Mouse (Mus musculus) layer of hippocampus, postnatal 36 days (tissue): ENCODE data around the gene Tns1. TPM values are rescaled to one million over a fixed set of nuclear protein-coding genes. Genes with fewer than 3 reads are reported as not detected.
A peak's percentile ranks its signal among the peaks of the same experiment; 100 is the strongest.

Experiments
- DNase-seq, 2 experiments: peaks; one replicate each; pipeline ENCODE4 v3.0.0; 2022
- total RNA-seq, 2 experiments: library from RNA; stranded (reverse); gene quantifications; 2 replicates each; pipeline ENCODE4 v1.2.3; 2021

The Tns1 gene
- total RNA-seq, 2 experiments from 2014 or later: 34.5 to 48.6 TPM

- DNase-seq: peak in 1 of 2 experiments; percentile 52
Observed at GRCm38 (mm10) chr1:74121821-74122576, 2.2 kb downstream of the Tns1 start.

DNA sequence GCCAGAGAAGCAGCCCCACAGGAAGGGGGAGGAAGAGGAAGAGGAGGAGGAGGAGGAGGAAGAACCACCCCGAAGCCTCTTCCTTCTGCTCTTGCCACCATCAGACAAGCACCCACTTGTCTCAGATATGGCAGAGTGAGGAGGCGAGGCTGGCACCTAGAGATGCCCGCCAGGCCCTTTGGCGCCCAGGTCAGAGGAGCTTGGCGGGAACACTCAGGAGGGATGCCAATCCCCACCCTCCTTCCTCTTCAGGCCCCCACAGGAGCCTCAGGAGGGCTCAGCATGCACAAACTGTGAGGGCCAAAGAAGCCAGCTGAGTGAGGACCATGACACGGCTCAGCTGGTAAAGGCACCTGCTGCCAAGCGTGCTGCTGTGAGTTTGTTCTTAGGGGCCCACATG lies 3.1 kb downstream of the Tns1 start:
- DNase-seq: no peak

DNA sequence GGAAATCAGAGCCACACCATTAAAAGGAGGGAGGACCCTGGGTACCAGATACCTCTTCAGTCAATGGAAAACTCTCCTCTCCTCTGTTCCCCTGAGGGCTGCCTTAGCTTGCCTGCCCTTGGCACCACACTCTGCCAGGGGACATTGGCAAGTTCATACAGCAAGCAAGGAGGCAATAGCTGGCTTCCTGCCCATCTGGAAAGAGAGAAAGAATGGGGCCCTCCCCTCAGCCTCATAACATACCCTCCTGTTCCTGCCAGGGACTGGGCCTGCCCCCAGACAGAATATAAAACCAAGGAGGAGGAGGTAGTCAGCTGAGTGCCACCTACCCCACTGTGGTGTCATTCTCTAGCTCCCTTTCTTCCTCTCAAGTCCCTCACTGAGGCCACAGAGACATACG lies 5.1 kb downstream of the Tns1 start:
- no peak for DNase-seq

GRCm38 (mm10) chr1:74117876-74118275 lies 6.4 kb downstream of the Tns1 start:
- no peak for DNase-seq

DNA sequence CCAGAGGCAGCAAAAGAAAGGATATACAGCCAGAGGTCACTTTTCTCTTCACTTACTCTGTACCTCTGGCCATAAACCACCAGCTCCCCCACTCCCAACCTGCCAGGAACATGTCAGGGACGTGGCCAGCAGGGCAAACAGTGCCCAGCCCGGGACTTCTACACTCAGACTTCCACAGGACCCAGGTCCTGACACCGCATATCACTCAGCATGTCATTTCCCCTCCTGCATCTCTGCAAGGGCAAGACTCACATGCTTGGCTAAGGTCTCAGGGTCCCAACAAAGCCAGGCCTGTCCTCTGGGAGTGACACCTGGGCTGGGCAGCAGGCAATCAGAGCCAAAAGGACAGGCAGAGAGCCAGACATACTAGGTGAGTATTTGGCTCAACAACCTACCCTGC lies 11.2 kb downstream of the Tns1 start:
- no peak for DNase-seq

DNA sequence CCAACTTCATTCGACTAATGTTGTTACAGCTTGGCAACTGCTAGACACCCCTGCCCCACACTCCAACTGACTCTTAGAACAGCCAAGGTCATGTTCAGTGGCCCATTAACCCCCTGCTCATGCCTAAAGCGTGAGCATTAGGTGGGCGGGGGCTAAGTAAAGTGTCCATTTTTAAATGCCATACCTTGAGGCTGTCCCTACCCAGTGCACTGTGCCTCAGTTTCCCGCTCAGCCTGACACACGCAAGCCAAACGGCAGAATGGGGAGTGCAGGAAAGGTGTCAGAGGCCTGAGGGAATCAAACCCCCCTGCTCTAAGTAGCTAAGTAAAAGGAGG lies 12.6 kb downstream of the Tns1 start:
- no peak for DNase-seq

- DNase-seq: no peak
Observed at GRCm38 (mm10) chr1:74110932-74111695, 13.1 kb downstream of the Tns1 start.

GRCm38 (mm10) chr1:74109670-74110069 lies 14.6 kb downstream of the Tns1 start:
- DNase-seq: no peak

- DNase-seq: no peak
Observed at GRCm38 (mm10) chr1:74107931-74108618, 16.2 kb downstream of the Tns1 start.

GRCm38 (mm10) chr1:74106214-74106613 lies 18.0 kb downstream of the Tns1 start:
- no peak for DNase-seq

GRCm38 (mm10) chr1:74105660-74106059 lies 18.6 kb downstream of the Tns1 start:
- no peak for DNase-seq

- DNase-seq: no peak
Observed at GRCm38 (mm10) chr1:74103654-74104353, 20.4 kb downstream of the Tns1 start.

DNA sequence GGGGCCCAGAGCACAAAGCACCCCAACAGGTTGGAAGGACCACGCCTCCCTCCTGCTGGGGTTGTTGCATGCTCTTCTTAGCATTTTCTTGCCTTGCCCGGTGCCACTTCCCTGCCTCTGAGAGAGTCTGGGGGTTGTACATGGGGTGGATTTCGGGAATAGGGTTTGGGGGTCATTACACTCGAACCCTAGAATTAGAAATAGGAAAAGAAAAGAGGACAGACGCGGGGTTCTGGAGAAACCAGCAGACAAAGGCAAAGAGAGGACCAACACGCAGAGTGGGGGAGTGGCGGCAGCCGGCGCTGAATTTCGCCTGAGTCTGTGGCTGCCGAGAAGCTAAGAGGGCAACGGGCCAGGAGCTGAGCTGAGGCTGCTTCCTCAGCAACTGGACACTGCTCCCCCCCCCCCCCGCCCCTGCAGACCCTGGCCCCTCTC lies 25.2 kb downstream of the Tns1 start:
- no peak for DNase-seq

DNA sequence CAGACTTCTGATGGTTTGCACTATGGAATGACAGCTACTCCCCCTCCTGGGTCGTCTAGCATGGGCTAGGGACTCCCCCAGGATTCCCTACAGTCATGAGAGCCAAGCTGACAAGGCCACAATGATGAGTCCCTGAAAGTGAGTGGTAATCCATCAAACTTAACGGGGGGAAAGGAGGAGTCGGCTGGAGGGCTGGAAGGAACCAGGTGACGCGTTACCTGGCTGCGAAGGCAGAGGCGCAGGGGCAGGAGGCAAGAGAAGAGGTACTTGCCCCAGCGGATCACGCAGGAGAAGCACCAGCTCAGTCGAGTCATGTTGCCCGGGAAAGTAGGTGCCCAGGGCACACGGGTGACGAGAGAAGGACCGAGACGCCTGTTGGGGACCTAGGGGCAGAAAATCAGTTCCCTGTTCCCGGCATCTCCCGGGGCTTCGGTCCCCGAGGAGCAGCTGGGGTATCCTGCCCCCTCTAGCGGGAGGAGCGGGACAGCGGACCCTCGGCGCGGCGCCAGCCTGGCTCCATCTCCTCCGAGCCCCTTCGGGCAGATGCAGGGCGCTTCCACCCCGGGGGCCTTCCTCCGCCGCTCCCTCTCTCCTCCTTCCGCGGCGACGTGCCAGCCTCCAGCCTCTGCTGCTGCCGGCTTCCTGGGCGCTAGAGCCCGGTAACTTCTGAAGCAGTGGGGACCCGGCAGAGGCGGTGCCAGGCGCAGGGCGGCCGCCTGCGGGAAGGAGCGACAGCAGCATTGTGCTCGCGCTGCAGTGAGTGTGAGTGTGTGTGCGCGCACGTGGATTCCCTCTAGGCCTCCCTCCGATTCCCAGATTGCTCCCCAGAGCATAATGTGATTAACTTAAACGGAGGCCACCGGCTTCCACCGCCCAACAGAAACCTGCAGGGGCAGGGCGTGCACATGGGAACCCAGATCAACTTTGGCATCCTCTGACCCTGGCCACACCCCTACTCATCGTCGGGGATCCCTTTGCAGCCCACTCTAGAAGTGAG lies 25.9 kb downstream of the Tns1 start:
- DNase-seq: peak; percentile 34 to 37

DNA sequence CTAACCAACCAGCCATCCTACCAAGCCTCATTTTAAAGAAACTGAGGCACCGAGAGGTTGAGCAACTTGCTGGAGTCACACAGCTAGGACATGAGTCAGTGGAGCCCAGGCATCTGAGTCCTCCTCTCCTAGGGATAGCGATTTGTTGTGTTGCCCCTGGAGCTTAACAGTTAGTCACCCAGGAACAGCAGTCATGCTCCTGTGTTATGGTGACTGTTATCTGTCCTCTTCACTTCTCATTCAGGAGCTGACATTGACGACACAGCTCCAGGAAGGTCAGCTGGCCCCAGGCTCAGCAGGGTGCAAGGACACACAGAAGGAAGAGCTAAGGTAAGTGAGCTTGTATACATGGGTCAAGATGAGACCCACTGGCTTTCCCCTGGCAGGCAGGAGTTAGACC lies 28.5 kb downstream of the Tns1 start:
- no peak for DNase-seq

- DNase-seq: no peak
Observed at GRCm38 (mm10) chr1:74095296-74095695, 29.0 kb downstream of the Tns1 start.

- peak in 1 of 2 experiments; percentile 30 for DNase-seq
Observed at GRCm38 (mm10) chr1:74094497-74095270, 29.6 kb downstream of the Tns1 start.

DNA sequence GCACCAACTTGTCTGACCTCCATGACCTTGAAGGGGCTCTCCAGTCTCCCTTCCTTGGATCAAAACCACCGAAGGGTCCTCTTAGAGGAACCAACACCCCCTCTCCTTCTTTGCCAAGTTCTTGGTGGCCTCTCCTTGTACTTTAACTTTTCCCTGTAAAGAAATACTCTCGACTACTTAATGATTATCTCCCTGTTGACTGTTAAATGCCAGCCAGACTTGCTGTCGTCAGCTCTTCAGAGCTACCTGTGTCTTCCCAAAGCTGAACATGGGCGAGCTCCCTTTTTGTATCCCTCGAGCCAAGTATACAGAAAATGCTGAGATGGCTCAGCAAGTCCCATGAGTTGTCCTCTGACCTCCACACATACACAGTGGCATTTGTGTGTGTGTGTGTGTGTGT lies 30.8 kb downstream of the Tns1 start:
- no peak for DNase-seq

GRCm38 (mm10) chr1:74092242-74092641 lies 32.0 kb downstream of the Tns1 start:
- DNase-seq: no peak

DNA sequence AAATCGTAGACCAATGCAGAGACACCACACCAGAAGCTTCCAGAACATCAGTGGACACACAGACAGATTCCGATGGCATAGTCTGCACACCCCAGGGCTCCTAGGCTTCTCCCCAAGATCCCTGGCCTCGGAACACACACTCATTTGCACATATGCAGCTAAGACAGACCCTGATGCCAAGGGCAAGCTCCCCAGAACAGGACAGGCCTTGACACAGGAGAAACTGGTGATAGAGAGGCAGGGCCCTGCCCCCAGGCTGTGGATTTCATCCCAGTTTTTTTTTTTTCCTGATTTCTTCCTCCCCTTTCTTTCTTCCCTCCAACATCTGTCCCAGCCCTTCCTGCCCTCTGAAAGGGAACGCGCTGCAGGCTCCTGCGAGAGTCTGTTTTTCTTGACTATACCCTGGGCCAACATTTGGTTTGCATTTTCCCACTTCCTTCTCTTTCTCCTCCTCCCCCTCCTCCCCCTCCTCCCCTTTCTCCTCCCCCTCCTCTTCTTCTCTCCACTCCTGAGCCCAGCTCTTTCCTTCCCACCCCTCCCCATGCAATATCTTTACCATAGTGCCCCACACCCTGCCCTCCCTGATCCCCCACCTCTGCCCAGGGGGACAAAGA lies 32.5 kb downstream of the Tns1 start:
- DNase-seq: no peak
